Mouse (Mus musculus) bone marrow macrophage, adult 2 months (primary cell): Measurements from ENCODE around the gene Nlgn1.

Experiments used
- CTCF ChIP-seq: IDR thresholded peaks from 2 replicates; pipeline ENCODE4 v1.5.1; 2012; ENCODE audit warnings: low read depth, mild to moderate bottlenecking, low read length, moderate library complexity
- POLR2A ChIP-seq: IDR thresholded peaks from 2 replicates; pipeline ENCODE4 v1.6.1; 2012; ENCODE audit warnings: mild to moderate bottlenecking, low read depth, low read length, borderline replicate concordance

DNA sequence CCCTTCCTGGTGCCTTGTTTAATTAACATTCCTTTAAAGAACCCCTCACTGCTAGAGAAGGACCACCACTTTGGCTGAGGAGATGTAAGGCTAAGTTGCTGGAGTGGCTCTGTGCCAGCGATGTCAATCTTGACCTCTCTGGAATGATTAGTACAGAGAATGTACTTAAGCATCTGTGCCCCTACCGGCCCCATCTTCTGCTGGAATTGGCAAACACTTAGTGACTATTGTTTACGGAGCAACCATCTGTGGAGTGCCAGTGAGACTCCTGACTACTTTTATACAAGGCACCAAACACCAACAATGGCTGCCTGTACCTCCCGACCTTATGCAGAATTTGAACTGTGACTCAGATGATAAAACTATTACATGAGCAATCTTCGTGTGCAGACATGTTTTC is 186.8 kb downstream of the Nlgn1 start:
- no peak for TF ChIP-seq CTCF
- TF ChIP-seq POLR2A: no peak
